Mouse (Mus musculus): Measurements from ENCODE around the gene Rilpl1.

DNA sequence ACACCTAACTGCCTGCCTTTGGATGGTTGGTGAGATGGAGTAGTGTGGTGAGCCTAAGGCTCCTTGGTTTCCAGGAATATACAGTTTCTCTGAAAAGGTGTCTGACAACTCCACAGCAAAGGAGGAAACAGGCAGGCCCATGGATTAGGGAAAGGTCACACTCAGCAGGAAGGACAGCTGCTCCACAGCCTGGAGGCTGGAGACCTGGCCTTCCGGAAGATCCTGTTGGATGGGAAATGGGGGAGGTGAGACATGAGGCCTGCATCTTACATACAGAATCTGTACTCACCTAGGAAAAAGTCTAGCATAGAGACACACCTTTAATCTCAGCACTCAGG is 77.1 kb downstream of the Rilpl1 start:
- no peak for TF ChIP-seq POLR2A (IDR thresholded peaks at IDR 0.05; ENCODE audit: control insufficient read depth, extremely low read depth, insufficient read depth, low read length, poor library complexity)
- TF ChIP-seq CTCF (IDR thresholded peaks at IDR 0.05; ENCODE audit: borderline replicate concordance, control insufficient read depth, extremely low read depth, insufficient read depth, low read length, poor library complexity) = no peak

Data from thymus, adult 2 months (tissue).